Mouse (Mus musculus) urinary bladder, postnatal 14 days (tissue): ENCODE data around the gene Klf8.

Experiments
- DNase-seq: peaks from one replicate; pipeline ENCODE4 v3.0.0; 2021; ENCODE audit warnings: low spot score

Klf8 gene

GRCm38 (mm10) chrX:153439573-153439972 lies 202.3 kb downstream of the Klf8 start:
- no peak for DNase-seq

- DNase-seq, result no peak
These were observed 202.8 kb downstream of the Klf8 start for GRCm38 (mm10) chrX:153440018-153440417.
